Mouse (Mus musculus): ENCODE measurements at regions not wholly inside any gene's neighbourhood (a gene's known extent, or its start where the extent isn't known, plus 50 kb on each side); places are given as distances from the start of the nearest gene placed in this dataset.

DNA sequence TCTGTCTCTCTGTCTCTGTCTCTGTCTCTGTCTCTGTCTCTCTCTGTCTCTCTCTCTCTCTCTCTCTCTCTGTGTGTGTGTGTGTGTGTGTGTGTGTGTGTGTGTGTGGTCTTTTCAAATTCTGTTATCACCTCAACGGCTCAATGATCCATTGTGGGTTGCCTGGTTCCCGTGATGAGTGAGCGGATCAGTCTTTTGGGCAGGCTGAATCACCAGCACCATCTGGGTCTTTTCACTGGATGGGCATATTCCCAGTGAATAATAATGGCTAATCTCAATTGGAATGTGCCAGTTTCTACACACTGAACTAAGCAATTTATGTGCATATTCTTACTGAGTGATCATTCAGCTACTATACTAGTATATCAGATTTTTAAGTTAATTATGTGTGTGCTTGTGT, 216.4 kb downstream of the Lmx1a start:
- Histone ChIP-seq H3K36me3 (ENCODE audit: control insufficient read depth, insufficient read depth, low read length) (no peaks in the 10 kb centered on the region), H3K4me1 (ENCODE audit: control insufficient read depth, insufficient read depth, low read length) (no peaks in the 10 kb centered on the region), H3K4me2 (ENCODE audit: low read depth) (no peak overlapping the region), H3K4me3 (ENCODE audit: low read depth, low read length) (no peak overlapping the region), H3K9me3 (ENCODE audit: control insufficient read depth, low read length) (no peaks in the 10 kb centered on the region), H3K9ac (ENCODE audit: low read length) (no peak overlapping the region), H3K27ac (ENCODE audit: low read depth, low read length) (no peak overlapping the region), H3K27me3 (ENCODE audit: control insufficient read depth, insufficient read depth, low read length) (no peaks in the 10 kb centered on the region)
- ATAC-seq (ENCODE audit: insufficient read depth, low FRiP score, low TSS enrichment) (no peak), DNase-seq (ENCODE audit: low spot score) (no peak)
- WGBS, result 74% methylated on average over 3 of the region's 3 CpGs

DNA sequence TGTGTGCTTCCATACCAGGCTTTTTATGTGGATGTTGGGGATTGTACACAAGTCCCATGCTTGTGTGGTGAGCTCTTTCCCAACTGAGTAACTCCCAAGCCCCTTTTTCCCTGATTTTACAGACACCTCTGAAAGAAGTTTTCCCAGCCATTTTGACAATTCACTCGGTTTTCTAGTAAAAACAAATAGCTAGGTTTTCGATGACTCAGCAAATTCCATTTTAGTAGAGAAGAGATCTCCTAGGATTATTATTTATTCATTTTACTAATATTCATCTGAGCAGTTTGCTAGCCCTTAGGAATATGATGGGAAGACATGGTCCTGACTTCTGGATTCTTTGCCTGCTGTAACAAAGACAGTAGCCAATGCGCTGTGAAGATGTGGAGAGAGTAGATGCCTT, 223.0 kb downstream of the Lmx1a start:
- DNase-seq (ENCODE audit: low spot score), result no peak
- H3K9me3 ChIP-seq (ENCODE audit: control insufficient read depth, low read length), result no peaks in the 10 kb centered on the region
- H3K36me3 ChIP-seq (ENCODE audit: control insufficient read depth, insufficient read depth, low read length), result no peaks in the 10 kb centered on the region
- H3K9ac ChIP-seq (ENCODE audit: low read length), result no peak overlapping the region
- H3K4me2 ChIP-seq (ENCODE audit: low read depth), result no peak overlapping the region
- no peaks in the 10 kb centered on the region for H3K4me1 ChIP-seq (ENCODE audit: control insufficient read depth, insufficient read depth, low read length)
- WGBS, result 84% methylated on average over 3 of the region's 3 CpGs
- H3K27me3 ChIP-seq (ENCODE audit: control insufficient read depth, insufficient read depth, low read length), result no peaks in the 10 kb centered on the region
- H3K4me3 ChIP-seq (ENCODE audit: low read depth, low read length), result no peak overlapping the region
- no peak overlapping the region for H3K27ac ChIP-seq (ENCODE audit: low read depth, low read length)
- no peak for ATAC-seq (ENCODE audit: insufficient read depth, low FRiP score, low TSS enrichment)

DNA sequence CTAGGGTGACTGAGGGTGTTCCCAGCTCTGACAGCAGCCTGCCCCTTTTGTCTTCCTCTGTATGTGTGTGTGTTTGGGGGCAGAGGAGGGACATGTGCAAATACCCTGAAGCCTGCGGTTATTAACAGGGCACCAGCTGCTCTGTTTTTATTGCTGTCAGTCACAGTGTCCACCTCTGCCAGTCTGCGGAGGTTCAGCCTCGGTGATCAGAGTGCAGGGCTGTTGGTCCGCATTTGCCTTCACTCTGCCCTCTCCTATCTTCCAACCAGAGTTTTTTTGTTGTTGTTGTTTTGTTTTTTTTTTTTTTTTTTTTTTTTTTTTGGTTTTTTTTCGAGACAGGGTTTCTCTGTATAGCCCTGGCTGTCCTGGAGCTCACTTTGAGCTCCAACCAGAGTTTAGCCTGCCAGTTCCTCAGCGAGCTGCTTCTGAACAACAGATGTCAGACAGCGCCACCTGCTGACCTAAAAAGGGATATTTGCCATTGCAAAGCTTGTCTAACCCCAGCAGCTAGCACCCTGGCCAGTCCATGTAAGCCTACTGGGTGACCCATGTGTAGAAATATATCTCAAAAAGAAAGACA, 226.0 kb downstream of the Lmx1a start:
- H3K4me3 ChIP-seq (ENCODE audit: low read depth, low read length), result no peak overlapping the region
- no peaks in the 10 kb centered on the region for H3K36me3 ChIP-seq (ENCODE audit: control insufficient read depth, insufficient read depth, low read length)
- no peak overlapping the region for H3K9ac ChIP-seq (ENCODE audit: low read length)
- H3K4me2 ChIP-seq (ENCODE audit: low read depth), result no peak overlapping the region
- H3K27me3 ChIP-seq (ENCODE audit: control insufficient read depth, insufficient read depth, low read length), result no peaks in the 10 kb centered on the region
- no peak overlapping the region for H3K27ac ChIP-seq (ENCODE audit: low read depth, low read length)
- no peaks in the 10 kb centered on the region for H3K4me1 ChIP-seq (ENCODE audit: control insufficient read depth, insufficient read depth, low read length)
- peak; percentile 79 for ATAC-seq (ENCODE audit: insufficient read depth, low FRiP score, low TSS enrichment)
- DNase-seq (ENCODE audit: low spot score), result peak; percentile 82
- no peaks in the 10 kb centered on the region for H3K9me3 ChIP-seq (ENCODE audit: control insufficient read depth, low read length)
- WGBS, result 25% methylated on average over 6 of the region's 7 CpGs

DNA sequence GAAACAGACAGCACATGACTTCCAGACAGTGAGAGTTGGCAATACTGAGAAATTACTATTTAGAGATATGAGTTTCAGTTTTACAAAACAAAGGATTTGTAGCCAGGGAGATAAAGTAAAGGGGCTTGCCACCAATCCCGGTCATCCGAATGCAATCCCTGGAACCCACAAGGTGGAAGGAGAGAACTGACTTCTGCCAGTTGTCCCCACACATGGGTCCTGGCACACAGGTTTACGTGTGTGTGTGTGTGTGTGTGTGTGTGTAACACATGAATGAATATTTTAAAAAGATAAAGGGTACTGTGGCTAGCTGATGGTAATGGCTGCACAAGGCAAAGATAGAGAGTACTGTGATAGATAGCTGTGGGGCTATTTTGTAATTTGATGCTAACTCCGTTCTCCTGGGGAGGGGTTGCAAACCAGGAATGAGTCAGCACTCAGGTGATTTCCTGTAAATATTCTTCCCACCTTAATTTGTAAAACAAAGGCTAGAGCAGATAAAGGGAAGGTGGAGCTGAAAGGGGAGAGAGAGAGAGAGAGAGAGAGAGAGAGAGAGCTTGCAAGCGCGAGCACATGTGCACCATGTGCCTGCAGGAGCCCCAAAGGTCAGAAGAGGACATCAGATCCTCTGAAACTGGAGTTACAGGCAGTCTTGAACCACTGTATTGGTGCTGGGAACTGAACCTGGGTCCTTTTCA, 226.7 kb downstream of the Lmx1a start:
- no peak overlapping the region for H3K4me3 ChIP-seq (ENCODE audit: low read depth, low read length)
- no peaks in the 10 kb centered on the region for H3K4me1 ChIP-seq (ENCODE audit: control insufficient read depth, insufficient read depth, low read length)
- DNase-seq (ENCODE audit: low spot score), result no peak
- 67% methylated on average over 6 of the region's 6 CpGs for WGBS
- no peaks in the 10 kb centered on the region for H3K9me3 ChIP-seq (ENCODE audit: control insufficient read depth, low read length)
- no peak overlapping the region for H3K9ac ChIP-seq (ENCODE audit: low read length)
- H3K27ac ChIP-seq (ENCODE audit: low read depth, low read length), result no peak overlapping the region
- no peak overlapping the region for H3K4me2 ChIP-seq (ENCODE audit: low read depth)
- H3K36me3 ChIP-seq (ENCODE audit: control insufficient read depth, insufficient read depth, low read length), result no peaks in the 10 kb centered on the region
- ATAC-seq (ENCODE audit: insufficient read depth, low FRiP score, low TSS enrichment), result peak; percentile 22; the same call in 1 of the 2 replicates
- H3K27me3 ChIP-seq (ENCODE audit: control insufficient read depth, insufficient read depth, low read length), result no peaks in the 10 kb centered on the region

DNA sequence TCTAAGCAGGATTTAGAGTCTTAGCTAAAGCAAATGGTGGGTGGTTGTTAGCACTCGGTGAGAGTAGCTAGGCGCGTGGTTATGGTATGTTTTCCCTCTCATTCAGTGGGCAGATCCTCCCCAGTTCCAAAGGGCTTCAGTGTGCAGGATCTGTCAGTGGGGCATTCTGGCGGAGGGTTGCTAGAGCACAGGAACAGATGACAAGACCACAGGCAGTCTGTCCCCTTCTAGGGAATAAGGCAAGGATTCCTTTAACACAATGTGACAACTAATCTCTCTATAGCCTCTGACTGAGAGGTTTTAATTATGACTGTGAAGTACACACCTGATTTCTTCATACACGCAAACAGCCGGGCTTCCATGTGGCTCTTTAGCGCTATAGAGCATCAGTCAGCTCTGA, 233.9 kb downstream of the Lmx1a start:
- Histone ChIP-seq H3K9me3 (ENCODE audit: control insufficient read depth, low read length) (no peaks in the 10 kb centered on the region), H3K4me1 (ENCODE audit: control insufficient read depth, insufficient read depth, low read length) (no peaks in the 10 kb centered on the region), H3K4me3 (ENCODE audit: low read depth, low read length) (no peak overlapping the region), H3K9ac (ENCODE audit: low read length) (no peak overlapping the region), H3K27ac (ENCODE audit: low read depth, low read length) (no peak overlapping the region), H3K4me2 (ENCODE audit: low read depth) (no peak overlapping the region), H3K36me3 (ENCODE audit: control insufficient read depth, insufficient read depth, low read length) (no peaks in the 10 kb centered on the region), H3K27me3 (ENCODE audit: control insufficient read depth, insufficient read depth, low read length) (no peaks in the 10 kb centered on the region)
- WGBS, result 91% methylated on average over 7 of the region's 7 CpGs
- no peak for ATAC-seq (ENCODE audit: insufficient read depth, low FRiP score, low TSS enrichment)
- no peak for DNase-seq (ENCODE audit: low spot score)

DNA sequence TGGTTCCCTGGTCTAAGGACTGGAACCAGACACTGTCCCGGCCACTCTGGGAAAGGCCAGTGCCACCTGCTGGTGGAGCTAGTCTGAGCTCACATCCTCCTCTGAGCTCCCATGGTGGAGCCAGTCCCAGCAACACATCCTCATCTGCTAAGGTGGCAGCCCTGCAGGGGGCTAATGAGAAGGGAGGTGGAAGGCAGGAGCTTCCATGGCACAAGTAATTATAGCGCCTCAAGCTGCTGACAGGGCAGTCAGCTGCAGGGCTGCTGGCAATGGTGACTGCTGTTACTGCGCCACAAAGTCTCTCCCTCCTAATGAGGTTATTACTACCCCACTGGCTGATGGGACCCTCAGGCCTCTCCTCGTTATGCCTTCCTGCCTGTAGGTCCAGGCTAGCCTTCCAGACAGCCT, 239.0 kb downstream of the Lmx1a start:
- Histone ChIP-seq H3K27ac (ENCODE audit: low read depth, low read length) (no peak overlapping the region), H3K9me3 (ENCODE audit: control insufficient read depth, low read length) (no peaks in the 10 kb centered on the region), H3K4me1 (ENCODE audit: control insufficient read depth, insufficient read depth, low read length) (peaks cover 10% of the 10 kb centered on the region; the same call in 1 of the 2 replicates), H3K9ac (ENCODE audit: low read length) (no peak overlapping the region), H3K4me3 (ENCODE audit: low read depth, low read length) (no peak overlapping the region), H3K36me3 (ENCODE audit: control insufficient read depth, insufficient read depth, low read length) (no peaks in the 10 kb centered on the region), H3K4me2 (ENCODE audit: low read depth) (no peak overlapping the region), H3K27me3 (ENCODE audit: control insufficient read depth, insufficient read depth, low read length) (no peaks in the 10 kb centered on the region)
- DNase-seq (ENCODE audit: low spot score), result peak; percentile 45
- 12% methylated on average over 4 of the region's 4 CpGs for WGBS
- peak; percentile 45; the same call in 1 of the 2 replicates for ATAC-seq (ENCODE audit: insufficient read depth, low FRiP score, low TSS enrichment)

DNA sequence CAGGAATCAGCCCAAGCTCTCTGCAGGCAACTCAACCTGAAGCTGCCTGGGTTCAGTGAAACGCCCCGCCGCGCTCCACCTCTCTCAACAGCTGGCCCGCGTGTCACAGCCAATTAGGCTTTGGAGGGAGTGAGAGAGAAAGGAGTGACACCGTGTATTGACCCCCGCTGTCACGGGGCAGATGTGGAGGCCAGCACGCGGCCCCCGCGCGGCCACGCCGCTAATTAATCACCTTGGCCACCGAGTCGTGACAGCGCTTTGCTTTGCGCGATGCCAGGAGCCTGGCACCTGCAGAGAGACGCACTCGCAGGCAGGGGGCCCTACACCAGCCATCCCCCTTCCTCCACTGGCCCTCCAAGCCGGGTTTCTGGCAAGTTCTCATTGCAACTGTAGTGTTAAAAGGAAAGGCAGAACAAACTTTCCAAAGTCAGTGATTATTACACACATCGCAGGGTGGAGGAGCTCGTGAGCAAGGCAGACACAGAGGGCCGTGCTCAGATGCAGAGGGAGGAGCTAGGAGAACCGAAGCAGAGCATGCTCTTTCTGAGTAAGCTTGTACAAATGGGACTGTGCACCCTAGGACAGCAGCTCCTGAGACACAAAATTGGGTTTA, 240.8 kb downstream of the Lmx1a start:
- Histone ChIP-seq H3K9me3 (ENCODE audit: control insufficient read depth, low read length) (no peaks in the 10 kb centered on the region), H3K4me1 (ENCODE audit: control insufficient read depth, insufficient read depth, low read length) (peaks cover 10% of the 10 kb centered on the region; the same call in 1 of the 2 replicates), H3K27me3 (ENCODE audit: control insufficient read depth, insufficient read depth, low read length) (no peaks in the 10 kb centered on the region), H3K36me3 (ENCODE audit: control insufficient read depth, insufficient read depth, low read length) (no peaks in the 10 kb centered on the region), H3K4me3 (ENCODE audit: low read depth, low read length) (peak overlapping the region; percentile 24), H3K9ac (ENCODE audit: low read length) (0 out of 2 replicates have a peak overlapping the region, but pooled peaks have one; percentile 14), H3K4me2 (ENCODE audit: low read depth) (peak overlapping the region; percentile 68), H3K27ac (ENCODE audit: low read depth, low read length) (no peak overlapping the region)
- peak; percentile 74 for DNase-seq (ENCODE audit: low spot score)
- peak; percentile 49 for ATAC-seq (ENCODE audit: insufficient read depth, low FRiP score, low TSS enrichment)
- 0% methylated on average over 28 of the region's 28 CpGs for WGBS

DNA sequence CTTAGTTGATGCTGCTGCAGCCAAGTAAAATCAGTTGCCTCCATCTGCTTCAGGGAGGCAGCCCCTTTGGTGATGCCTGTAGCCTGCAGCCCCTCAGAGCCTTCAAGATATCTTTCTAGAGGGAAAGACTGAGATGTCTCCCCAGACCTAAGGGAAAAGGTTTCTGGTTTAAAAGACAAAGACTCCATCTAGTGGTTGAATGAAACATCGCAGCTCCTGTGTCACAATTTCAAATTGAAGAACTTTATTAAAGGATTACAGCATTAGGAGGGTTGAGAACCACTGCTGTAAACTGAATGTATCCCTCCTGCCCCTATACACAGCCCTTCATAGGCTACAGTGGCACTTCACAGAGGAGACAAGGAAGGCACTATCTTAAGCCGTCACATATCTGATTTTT, 243.1 kb downstream of the Lmx1a start:
- no peak overlapping the region for H3K9ac ChIP-seq (ENCODE audit: low read length)
- no peak for DNase-seq (ENCODE audit: low spot score)
- no peaks in the 10 kb centered on the region for H3K27me3 ChIP-seq (ENCODE audit: control insufficient read depth, insufficient read depth, low read length)
- H3K9me3 ChIP-seq (ENCODE audit: control insufficient read depth, low read length), result no peaks in the 10 kb centered on the region
- no peak overlapping the region for H3K27ac ChIP-seq (ENCODE audit: low read depth, low read length)
- H3K4me2 ChIP-seq (ENCODE audit: low read depth), result no peak overlapping the region
- H3K36me3 ChIP-seq (ENCODE audit: control insufficient read depth, insufficient read depth, low read length), result no peaks in the 10 kb centered on the region
- WGBS, result 39% methylated on average over 2 of the region's 2 CpGs
- H3K4me3 ChIP-seq (ENCODE audit: low read depth, low read length), result no peak overlapping the region
- peaks cover 10% of the 10 kb centered on the region; the same call in 1 of the 2 replicates for H3K4me1 ChIP-seq (ENCODE audit: control insufficient read depth, insufficient read depth, low read length)
- no peak for ATAC-seq (ENCODE audit: insufficient read depth, low FRiP score, low TSS enrichment)

DNA sequence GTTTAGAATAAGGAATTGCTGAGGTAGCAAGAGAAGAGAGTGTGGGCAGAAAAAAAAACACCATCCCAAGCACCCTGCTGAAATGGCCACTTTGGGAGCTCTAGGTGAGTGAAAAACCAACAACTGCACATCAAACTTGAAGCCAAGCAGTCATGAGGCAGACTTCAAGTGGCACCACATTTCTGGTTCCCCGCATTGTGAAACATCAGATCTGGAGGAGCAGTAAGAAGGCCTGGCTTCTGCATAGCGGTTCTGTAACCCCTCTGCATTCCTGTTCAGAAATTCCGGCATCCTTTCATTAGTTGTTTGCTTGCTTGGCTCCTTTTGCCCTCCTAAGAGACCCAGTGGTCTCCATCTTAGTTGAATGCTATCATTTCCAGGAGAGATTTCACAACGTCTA, 247.7 kb downstream of the Lmx1a start:
- H3K4me2 ChIP-seq (ENCODE audit: low read depth), result no peak overlapping the region
- no peaks in the 10 kb centered on the region for H3K9me3 ChIP-seq (ENCODE audit: control insufficient read depth, low read length)
- no peak for ATAC-seq (ENCODE audit: insufficient read depth, low FRiP score, low TSS enrichment)
- no peak for DNase-seq (ENCODE audit: low spot score)
- H3K9ac ChIP-seq (ENCODE audit: low read length), result no peak overlapping the region
- H3K27ac ChIP-seq (ENCODE audit: low read depth, low read length), result no peak overlapping the region
- H3K27me3 ChIP-seq (ENCODE audit: control insufficient read depth, insufficient read depth, low read length), result no peaks in the 10 kb centered on the region
- H3K4me3 ChIP-seq (ENCODE audit: low read depth, low read length), result no peak overlapping the region
- WGBS, result 82% methylated on average over 4 of the region's 4 CpGs
- no peaks in the 10 kb centered on the region for H3K36me3 ChIP-seq (ENCODE audit: control insufficient read depth, insufficient read depth, low read length)
- H3K4me1 ChIP-seq (ENCODE audit: control insufficient read depth, insufficient read depth, low read length), result no peaks in the 10 kb centered on the region
